Mouse (Mus musculus) cerebellum, adult 2 months (tissue): ENCODE measurements at regions not wholly inside any gene's neighbourhood (a gene's known extent, or its start where the extent isn't known, plus 50 kb on each side); places are given as distances from the start of the nearest gene placed in this dataset.

ENCODE experiments used
- DNase-seq, 2 experiments: peaks; one replicate each; pipeline ENCODE4 v3.0.0; 2021
- H3K27ac ChIP-seq: fragments of 200-500 bp; 2 replicates; pipeline ENCODE4 v1.5.1; 2012; ENCODE audit warnings: low read length, control low read depth, inconsistent platforms; ENCODE audit not compliant: insufficient read depth
- H3K27me3 ChIP-seq: fragments of 200-500 bp; 2 replicates; pipeline ENCODE4 v1.6.1; 2012; ENCODE audit warnings: inconsistent platforms, mild to moderate bottlenecking, low read length, moderate library complexity; ENCODE audit not compliant: control insufficient read depth, insufficient read depth
- H3K4me1 ChIP-seq: fragments of 200-500 bp; 2 replicates; pipeline ENCODE4 v1.6.1; 2011; ENCODE audit warnings: low read length; ENCODE audit not compliant: control insufficient read depth, insufficient read depth
- H3K4me3 ChIP-seq: fragments of 200-500 bp; replicated peaks from 2 replicates; pipeline ENCODE3; 2011; ENCODE audit warnings: mild to moderate bottlenecking, low read depth, low read length, control low read depth; ENCODE audit not compliant: insufficient read depth
- CTCF ChIP-seq: fragments of 200-500 bp; IDR thresholded peaks from 2 replicates; pipeline ENCODE4 v1.5.1; 2011; ENCODE audit warnings: low read depth, mild to moderate bottlenecking, control low read depth, low read length, moderate library complexity, borderline replicate concordance; ENCODE audit not compliant: insufficient read depth
- POLR2A ChIP-seq: fragments of 200-500 bp; IDR thresholded peaks from 2 replicates; pipeline ENCODE4 v1.6.1; 2011; ENCODE audit warnings: low read length, control low read depth, borderline replicate concordance; ENCODE audit not compliant: insufficient read depth
- WGBS: fragments of 180-500 bp; shearing (Covaris S2); methylation state at CpG from one replicate; pipeline ENCODE4 v1.1.7; 2018; 5-methylcytosine and 5-hydroxymethylcytosine counted together

DNA sequence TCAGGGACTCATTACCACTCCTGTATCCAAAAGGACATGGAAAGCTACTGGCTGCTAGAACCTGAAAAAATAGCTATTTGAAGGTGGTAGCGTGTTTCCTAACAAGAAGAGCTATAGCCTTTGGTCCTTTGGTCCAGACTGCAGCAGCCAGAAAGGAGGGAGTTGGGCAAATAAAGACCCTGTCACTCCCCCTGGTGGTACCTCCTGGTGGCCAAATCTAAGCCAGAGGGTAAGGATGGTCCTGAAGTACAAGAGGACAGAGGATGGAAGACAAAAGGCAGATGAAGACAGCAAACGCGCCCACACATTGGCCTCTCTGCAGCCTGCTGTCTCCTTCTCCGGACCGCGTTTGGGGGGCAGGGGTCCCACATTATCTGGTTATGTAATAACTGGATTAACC, 453.4 kb downstream of the Prss52 start:
- WGBS: 81% methylated on average over 6 of the region's 6 CpGs
- no peak for TF ChIP-seq POLR2A
- TF ChIP-seq CTCF: no peak
- Histone ChIP-seq H3K27me3 (no peaks in the 10 kb centered on the region), H3K4me3 (no peak overlapping the region), H3K4me1 (0 out of 2 replicates have a peak, but pooled peaks cover 2% of the 10 kb centered on the region), H3K27ac (no peak overlapping the region)
- DNase-seq: no peak

DNA sequence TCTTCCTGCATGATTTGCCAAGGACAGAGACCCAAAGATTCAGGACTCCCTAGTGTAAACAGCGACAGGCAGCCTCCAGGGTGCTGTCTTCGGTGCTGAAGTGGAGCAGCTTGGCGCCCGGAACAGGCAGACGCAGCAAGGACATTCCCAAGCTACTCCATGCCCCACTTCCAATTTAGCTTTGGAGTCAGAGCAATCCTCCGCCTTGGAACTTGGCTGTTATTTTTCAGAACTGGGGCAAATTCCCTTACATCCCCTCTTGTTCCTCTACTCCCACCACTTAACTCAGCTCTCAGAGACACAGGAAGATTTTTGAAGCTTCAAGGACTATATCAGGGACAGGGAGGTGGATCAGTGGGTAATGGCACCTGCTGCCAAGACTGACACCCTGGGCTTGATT, 464.6 kb downstream of the Prss52 start:
- H3K4me1 ChIP-seq: peaks cover 17% of the 10 kb centered on the region; the same call in 1 of the 2 replicates
- no peak for DNase-seq
- 52% methylated on average over 6 of the region's 6 CpGs for WGBS
- no peak for TF ChIP-seq CTCF
- no peak for TF ChIP-seq POLR2A
- no peak overlapping the region for H3K27ac ChIP-seq
- H3K4me3 ChIP-seq: no peak overlapping the region
- no peaks in the 10 kb centered on the region for H3K27me3 ChIP-seq

DNA sequence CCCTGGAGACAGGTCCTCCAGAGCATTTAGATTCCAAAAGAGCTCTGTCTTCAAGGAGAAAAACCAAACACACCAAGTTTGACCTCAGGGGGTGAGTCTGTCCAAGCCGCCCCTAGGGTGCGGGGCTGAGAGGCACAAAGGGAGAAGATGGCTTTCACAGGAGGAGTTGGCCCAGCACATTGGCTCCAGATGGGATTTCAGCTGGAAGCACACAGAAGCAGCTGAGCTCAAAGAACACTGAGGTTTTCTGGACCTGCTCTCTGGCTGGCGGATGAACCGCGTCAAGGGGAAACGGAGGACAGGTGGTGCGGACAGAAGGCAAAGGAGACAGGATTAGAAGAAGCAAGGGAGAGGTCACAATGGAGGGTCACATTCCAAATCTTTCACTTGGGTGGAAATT, 466.9 kb downstream of the Prss52 start:
- 11% methylated on average over 7 of the region's 7 CpGs for WGBS
- Histone ChIP-seq H3K4me3 (no peak overlapping the region), H3K4me1 (peaks cover 21% of the 10 kb centered on the region; the same call in 1 of the 2 replicates), H3K27me3 (no peaks in the 10 kb centered on the region), H3K27ac (peak overlapping the region; percentile 74)
- TF ChIP-seq POLR2A (no peak), CTCF (no peak)
- DNase-seq: peak; percentile 79 to 88

DNA sequence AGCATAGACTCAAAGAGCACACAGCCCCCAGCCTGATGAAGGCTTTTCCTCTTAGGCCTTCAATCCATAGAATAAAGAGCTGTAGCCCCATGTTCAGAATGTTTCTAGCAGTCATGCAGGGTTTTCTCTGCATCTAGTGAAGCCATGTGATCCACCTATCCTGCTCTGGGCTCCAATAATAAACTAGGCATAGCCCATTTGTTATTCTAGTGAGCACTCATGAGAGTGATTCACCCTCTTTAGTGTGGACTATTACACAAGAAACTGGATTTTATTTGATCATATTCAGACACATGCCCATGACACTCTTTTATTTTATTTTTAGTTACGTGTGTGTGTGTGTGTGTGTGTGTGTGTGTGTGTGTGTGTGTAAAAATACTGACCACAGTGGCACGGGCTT, 468.7 kb downstream of the Prss52 start:
- H3K4me3 ChIP-seq: no peak overlapping the region
- WGBS: 83% methylated on average over 2 of the region's 2 CpGs
- peaks cover 21% of the 10 kb centered on the region; the same call in 1 of the 2 replicates for H3K4me1 ChIP-seq
- H3K27me3 ChIP-seq: no peaks in the 10 kb centered on the region
- DNase-seq: no peak
- H3K27ac ChIP-seq: no peak overlapping the region
- no peak for TF ChIP-seq CTCF

DNA sequence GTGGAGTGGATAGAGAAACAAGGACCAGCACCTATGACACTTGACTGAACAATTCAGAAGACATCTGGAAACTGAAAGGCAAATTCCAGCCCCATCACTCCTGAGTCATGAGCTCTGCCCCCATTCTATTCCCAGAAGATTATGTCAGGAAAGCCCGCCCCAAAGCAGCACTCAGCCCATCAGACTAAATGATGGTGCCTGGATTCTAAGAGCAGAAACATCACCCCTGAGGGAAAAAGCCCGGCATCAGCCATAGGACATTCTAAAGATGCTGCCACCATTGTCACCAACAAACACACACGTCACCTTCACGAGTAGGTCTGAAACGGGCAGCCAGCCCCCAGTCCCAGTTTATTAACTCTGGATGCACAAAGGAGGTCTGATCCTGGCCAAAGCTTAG, 469.7 kb downstream of the Prss52 start:
- Histone ChIP-seq H3K4me3 (no peak overlapping the region), H3K27ac (no peak overlapping the region), H3K27me3 (no peaks in the 10 kb centered on the region), H3K4me1 (peaks cover 21% of the 10 kb centered on the region; the same call in 1 of the 2 replicates)
- WGBS: 61% methylated on average over 5 of the region's 5 CpGs
- no peak for DNase-seq
- TF ChIP-seq POLR2A: no peak
- TF ChIP-seq CTCF: no peak

DNA sequence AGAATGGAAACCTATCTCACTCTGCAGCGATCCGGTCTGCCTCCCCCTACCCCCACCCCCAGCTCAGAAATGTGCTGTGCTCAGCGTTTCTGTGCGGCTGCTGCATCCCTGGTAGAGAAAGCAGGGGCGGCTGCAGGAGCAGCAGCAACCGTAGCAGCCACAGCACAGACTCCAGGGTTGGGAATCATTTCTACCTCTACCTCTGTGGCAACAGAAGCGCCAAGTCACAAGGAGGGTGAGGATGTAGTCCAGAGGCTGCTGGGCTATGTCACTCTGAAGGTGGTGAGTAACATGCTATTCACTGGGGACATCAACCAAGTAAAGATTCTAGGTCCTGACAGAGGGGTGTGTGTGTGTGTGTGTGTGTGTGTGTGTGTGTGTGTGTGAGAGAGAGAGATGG, 470.2 kb downstream of the Prss52 start:
- Histone ChIP-seq H3K27ac (peak overlapping the region; percentile 25; the same call in 1 of the 2 replicates), H3K4me1 (peaks cover 21% of the 10 kb centered on the region; the same call in 1 of the 2 replicates), H3K27me3 (no peaks in the 10 kb centered on the region), H3K4me3 (peak overlapping the region; percentile 61)
- 51% methylated on average over 7 of the region's 7 CpGs for WGBS
- TF ChIP-seq CTCF (no peak), POLR2A (0 out of 2 replicates have a peak, but pooled peaks have one; percentile 17)
- peak; percentile 44 to 48 for DNase-seq

DNA sequence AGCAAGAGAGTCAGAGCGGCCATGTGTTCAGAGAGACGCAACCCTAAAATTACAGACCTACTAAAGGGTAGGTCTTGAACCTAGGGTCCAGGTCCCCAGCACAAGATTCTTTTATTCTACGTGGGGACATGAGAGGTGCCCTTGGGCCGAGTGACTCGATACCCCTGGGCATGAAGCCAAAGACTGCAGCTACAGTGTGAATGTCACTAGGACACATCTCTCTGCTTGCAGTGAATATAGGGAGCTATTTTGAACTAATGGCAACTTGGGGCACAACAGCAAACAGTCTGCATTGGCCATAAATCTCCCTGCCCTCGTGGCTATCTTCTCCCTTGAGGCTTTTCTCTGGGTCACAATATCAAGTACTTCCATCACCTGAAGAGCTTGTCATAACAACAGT, 470.7 kb downstream of the Prss52 start:
- Histone ChIP-seq H3K27ac (peak overlapping the region; percentile 25), H3K4me3 (peak overlapping the region; percentile 61), H3K27me3 (no peaks in the 10 kb centered on the region), H3K4me1 (peaks cover 21% of the 10 kb centered on the region; the same call in 1 of the 2 replicates)
- DNase-seq: peak in 1 of 2 experiments; percentile 44
- WGBS: 40% methylated on average over 6 of the region's 6 CpGs
- TF ChIP-seq CTCF: no peak
- TF ChIP-seq POLR2A: no peak

DNA sequence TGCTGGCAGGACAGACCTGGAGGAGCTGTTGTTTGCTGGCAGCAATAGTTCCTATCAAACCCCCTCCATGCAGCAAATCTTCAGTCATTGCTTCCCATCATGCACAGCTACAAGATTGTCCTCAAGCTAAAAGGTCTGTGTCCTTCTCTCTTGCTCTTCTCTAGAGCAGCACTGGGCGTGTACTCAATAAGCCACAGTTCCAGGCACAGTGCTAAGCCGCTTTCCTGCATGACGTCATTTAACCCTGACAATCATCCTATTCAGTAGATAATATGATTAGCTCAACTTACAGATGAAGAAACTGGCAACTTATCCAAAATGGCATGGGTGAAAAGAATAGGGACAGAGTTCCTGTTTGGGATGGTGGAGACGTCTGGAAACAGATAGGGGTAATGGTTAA, 471.9 kb downstream of the Prss52 start:
- TF ChIP-seq POLR2A: no peak
- no peak for TF ChIP-seq CTCF
- Histone ChIP-seq H3K4me3 (peak overlapping the region; percentile 29), H3K4me1 (peaks cover 18% of the 10 kb centered on the region; the same call in 1 of the 2 replicates), H3K27me3 (no peaks in the 10 kb centered on the region), H3K27ac (no peak overlapping the region)
- 66% methylated on average over 4 of the region's 4 CpGs for WGBS
- no peak for DNase-seq

DNA sequence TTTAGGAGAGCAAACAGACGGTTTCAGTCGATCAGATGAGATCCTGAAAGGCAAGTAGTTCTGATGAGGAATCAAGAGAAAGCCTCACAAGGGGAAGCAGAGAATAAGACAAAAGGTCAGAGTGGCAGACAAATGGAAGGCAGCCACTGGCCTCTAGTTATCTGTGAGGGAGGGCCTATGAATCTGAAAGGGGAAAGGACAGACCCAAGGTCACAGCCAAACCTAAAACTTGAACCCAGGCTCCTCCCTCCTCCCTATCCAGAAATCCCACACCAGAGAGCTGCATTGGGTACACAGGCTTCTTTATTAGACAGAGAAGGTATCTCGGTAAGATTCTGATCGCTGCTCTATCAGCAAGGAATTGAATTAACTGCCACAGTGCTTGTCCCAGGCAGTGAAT, 476.0 kb downstream of the Prss52 start:
- WGBS: 86% methylated on average over 4 of the region's 4 CpGs
- Histone ChIP-seq H3K27ac (no peak overlapping the region), H3K4me3 (no peak overlapping the region), H3K27me3 (no peaks in the 10 kb centered on the region), H3K4me1 (peaks cover 13% of the 10 kb centered on the region; the same call in 1 of the 2 replicates)
- no peak for DNase-seq
- no peak for TF ChIP-seq CTCF
